Mouse (Mus musculus): ENCODE measurements around the gene Fam53a. TPM values are rescaled to one million over a fixed set of nuclear protein-coding genes. Genes with fewer than 3 reads are reported as not detected.

The Fam53a gene
- total RNA-seq, 2 experiments from 2014 or later, result 24.6 to 25.2 TPM

DNA sequence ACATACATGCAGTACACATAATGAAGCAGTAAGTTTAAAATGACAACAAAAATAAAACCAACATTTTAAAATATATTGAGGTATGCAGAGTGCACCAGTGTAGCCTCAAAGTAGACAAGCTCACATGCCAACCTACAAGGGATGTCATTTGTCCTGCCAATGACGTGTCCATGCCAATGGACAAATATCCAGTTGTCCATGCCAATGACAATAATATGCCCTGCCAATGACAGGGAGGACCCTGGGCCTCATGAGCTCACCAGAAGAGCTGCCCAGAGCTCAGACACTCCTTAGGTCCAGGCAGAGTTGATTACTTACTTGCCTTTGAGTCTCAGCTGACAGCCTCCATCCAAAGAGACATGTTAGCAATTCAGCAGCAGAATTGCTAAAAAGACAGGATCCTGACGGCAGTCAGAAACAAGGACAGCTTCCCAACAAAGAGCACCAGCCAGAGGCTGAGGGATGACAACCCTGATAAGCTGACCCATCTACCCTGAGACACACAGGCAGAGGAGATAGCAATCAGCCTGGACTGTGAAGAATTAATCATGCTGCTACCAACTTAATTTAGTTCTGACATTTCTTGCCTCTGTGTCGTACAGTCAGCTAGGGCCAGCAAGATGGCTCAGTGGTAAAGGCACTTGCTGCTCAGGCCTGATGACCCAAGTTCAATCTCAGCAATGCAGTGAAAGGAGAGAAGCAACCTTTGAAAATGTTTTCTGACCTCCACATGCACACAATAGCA, 8.3 kb upstream of the Fam53a start:
- intact Hi-C loops (cut with DNase I), result loop anchor here (2.0 kb wide), 1 partner anchor 29 kb away; no protein-coding TSS in a partner anchor
- DNase-seq (ENCODE audit: low spot score), result no peak

DNA sequence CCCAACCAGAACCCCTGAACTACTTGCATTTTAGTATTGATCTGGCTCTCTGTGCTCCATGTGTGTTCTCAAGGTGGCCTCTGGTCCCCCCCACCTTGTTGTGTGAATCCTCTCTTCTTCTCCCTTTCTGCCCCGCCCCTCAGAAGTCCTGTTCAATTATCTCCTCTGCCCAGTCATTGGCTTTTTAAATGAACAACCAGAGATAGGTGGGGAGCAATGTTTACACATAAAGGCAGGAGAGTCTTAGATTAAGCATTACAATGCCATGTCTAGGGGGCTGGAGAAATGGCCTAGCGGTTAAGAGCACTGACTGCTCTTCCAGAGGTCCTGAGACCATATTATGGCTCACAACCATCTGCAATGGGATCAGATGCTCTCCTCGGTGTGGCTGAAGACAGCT, 5.9 kb upstream of the Fam53a start:
- intact Hi-C loops (cut with DNase I), result no loop called here
- no peak for DNase-seq (ENCODE audit: low spot score)

DNA sequence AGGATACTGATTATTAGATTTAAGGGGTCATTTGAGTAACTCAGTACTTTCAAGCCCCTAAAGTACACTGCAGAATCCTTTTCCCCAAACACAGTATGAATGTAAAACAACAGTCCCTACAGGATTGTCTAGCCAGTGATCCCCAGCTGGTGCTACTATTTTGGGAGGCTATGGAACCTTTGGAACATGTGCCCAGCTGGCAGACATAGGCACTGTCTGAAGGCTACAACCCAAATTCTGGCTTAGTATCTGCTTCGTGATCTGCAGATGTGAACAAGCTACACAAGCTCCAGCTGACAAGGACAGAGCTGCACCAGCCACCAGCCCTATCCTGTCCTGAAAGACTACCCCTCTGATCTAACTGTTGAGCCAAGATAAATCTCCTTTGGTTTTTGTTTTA, 3.1 kb upstream of the Fam53a start:
- DNase-seq (ENCODE audit: low spot score), result no peak
- intact Hi-C loops (cut with DNase I), result no loop called here

DNA sequence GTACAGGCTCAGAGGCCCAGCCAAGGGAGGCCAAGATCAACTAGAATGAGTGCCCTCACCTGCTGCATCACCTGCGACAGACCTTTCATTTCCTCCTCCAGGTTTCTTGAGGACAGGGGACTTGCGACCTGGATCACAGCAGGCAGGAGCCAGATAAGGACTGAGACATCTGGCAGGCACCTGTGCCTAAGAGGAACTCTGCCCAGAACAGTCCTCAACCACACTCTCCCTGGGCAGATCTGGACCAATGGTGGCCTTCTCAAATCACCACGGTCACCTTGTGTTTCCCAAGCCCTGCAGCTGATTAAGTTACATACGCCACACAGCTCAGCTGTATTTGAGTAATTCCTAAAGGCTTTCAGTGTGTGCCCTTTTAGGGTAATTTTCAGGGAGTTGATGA, 1.2 kb upstream of the Fam53a start:
- peak; percentile 18 for DNase-seq (ENCODE audit: low spot score)
- intact Hi-C loops (cut with DNase I), result no loop called here

DNA sequence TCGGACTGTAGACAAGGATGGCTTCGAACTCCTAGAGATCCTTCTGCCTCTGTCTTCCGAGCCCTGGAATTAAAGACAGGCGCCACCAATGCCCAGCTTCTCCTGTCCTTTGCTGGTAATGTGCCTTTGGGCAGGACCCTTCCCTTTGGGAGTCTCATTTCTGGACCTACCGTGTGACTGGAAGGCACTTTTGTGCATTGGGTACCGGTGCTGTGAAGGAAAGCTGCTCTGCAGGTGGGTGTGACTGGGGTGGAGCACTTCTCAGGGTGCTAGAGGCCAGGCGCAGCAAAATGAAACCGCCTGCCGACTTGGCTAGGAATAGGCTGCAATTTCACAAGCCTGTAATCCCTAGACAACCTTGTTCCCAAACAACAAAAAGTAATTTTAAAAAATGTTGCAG, 626 bp upstream of the Fam53a start:
- intact Hi-C loops (cut with DNase I), result no loop called here
- DNase-seq (ENCODE audit: low spot score), result no peak

DNA sequence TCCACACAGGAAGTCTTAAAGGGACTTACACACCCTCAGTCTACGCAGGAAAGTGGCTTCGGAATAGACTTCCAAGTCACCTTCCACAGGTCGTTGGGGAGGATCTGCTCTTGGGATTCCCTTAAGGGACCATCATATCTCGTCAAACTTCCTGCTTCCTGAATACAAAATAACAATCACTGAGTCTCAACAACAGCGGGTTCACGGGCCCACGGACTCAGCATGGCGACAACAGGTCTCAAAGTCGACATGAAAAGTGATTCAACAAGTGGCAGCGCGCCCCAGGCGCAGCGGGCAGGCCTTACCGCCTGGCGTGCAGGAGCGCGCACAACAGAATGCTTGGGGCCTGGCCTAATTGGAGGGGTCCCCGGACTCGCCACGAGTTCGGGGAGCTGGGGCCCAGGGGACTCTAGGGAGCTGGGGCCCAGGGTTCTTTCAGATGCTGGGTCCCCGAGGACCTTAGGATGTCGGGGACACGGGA, 575 bp downstream of the Fam53a start:
- intact Hi-C loops (cut with DNase I), result no loop called here
- peak; percentile 16 for DNase-seq (ENCODE audit: low spot score)

DNA sequence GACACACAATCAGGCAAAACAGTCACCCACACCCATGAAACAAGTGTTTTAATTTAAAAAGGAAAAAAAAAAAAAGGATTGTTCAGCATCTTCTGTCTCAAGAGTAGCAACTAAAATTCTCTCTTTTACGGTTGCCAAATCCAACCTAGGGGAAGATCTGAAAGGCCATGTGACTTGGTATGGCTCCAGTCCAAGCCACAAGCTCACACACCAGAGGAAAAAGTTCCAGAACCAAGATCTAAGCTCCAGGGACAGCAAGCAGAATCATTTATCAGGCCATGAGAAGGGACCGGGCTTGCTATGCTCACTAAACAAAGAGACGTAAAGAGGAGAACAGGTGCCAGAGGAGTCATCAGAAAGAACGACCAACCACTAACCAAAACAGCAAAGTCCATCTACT, 1.5 kb downstream of the Fam53a start:
- intact Hi-C loops (cut with DNase I), result no loop called here
- no peak for DNase-seq (ENCODE audit: low spot score)

DNA sequence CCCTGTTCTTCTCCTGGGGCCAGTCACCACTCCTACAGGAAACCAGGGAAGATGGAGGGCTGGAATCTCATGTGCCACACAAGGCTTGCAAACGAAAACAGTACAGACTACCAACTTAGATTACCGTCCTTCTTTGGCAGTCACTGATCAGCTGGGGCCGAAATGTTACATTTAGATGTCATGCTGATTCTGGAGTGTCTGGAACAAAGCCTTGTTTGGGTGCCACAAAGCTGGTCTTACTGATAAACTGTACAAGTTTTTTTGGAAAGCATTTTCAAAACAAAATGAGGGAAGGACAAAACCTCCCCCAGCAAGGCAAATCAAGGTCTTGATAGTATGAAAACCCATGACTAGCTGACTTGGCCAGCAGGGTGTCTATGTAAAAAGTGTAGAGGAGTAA, 5.7 kb downstream of the Fam53a start:
- no peak for DNase-seq (ENCODE audit: low spot score)
- intact Hi-C loops (cut with DNase I), result no loop called here

DNA sequence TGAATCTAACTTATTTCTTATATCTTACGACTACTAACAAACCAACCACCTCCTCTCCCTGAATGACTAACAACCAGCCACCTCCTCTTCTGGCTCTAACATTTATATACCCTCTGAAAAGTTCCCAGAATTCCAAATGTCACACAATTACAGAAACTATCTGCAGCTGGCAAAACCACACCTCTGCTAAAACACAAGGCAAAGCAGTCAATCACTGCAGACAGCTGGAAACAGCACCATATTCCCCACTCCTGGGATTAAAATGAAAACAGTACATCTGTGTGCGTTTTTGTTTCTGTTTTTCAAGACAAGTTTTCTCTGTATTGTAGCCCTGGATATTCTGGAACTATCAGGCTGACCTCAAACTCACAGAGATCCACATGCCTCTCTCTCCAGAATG, 6.8 kb downstream of the Fam53a start:
- intact Hi-C loops (cut with DNase I), result no loop called here
- DNase-seq (ENCODE audit: low spot score), result no peak

DNA sequence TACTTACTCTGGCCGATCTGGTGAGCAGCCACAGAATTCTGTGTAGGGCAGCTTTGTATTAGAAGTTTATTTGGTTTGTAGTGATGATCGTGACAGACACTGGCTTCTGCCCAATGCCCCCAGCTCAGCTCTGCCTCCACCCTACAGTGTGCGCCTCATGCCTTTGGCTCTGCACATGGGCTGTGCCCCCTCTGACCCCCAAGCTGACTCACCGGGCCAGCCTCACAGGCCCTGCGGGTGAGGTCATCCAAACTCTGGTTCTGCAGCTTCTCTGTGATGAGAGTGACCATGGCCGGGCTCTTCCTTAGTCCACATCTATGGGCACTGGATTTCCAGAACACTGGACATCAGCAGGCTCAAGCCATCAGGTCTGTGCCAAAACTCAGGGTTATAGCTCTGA, 15.0 kb downstream of the Fam53a start:
- intact Hi-C loops (cut with DNase I), result no loop called here

DNA sequence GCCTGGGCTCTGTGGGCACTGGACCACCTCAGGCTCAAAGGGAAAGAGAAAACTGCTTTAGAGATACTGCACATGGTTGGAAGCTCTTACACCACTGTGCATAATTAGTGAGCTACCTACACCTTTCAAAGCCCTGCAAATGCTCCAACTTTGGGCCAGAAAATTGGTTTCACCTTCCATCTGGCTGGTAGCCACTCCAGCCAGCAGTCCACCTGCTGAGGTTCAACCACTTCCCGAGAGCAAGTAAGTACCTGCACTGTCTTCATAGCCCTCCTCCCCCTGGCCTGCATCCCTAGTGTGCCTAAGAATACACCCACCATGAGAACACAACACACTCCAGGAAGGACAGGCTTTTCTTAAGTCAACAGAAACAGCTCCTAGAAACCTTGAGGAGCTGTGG, 17.6 kb downstream of the Fam53a start:
- intact Hi-C loops (cut with DNase I), result no loop called here

More for the DNA sequence above, 15.0 kb downstream of the Fam53a start:
- no peak for DNase-seq (ENCODE audit: low spot score)

DNA sequence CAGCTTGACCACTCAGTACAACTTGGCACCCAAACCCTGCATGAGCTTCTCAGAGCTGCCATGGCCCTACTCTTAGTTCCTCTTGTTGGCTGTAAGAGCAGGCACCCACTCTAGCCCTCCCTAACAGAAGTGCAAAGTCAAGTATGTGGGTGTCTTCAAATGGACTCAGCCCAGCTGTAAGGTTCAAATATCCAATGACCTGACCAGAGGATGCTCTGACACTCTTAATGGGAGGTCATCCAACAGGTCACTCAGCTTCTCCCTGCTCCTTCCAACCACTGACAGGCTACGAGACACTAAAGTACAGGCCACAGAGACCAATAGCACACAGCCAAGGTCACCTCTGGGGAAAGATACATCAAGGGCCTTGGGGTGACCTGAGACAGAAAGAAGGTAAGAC, 20.2 kb downstream of the Fam53a start:
- intact Hi-C loops (cut with DNase I), result no loop called here
- DNase-seq (ENCODE audit: low spot score), result no peak

More for the DNA sequence above, 17.6 kb downstream of the Fam53a start:
- DNase-seq (ENCODE audit: low spot score), result no peak

DNA sequence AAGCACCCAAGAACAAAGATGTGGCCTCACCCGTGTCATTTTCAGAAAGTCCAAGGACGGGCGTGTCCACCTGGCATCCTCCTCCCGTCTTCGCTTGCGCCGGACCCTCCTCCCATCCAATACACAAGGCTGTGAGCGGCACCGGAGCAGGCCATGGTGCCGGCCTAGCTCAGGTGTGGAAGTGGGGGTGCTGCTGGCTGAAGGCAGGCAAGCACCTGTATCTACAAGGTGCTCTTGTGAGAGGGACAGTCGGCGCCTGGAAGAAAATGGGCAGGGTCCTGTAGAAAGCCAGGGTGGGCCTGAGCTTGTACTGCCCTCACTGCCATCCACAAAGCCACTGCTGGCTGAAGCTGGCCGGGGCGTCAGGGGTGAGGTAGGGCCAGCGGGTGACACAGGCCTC, 22.0 kb downstream of the Fam53a start:
- intact Hi-C loops (cut with DNase I), result no loop called here
- no peak for DNase-seq (ENCODE audit: low spot score)

DNA sequence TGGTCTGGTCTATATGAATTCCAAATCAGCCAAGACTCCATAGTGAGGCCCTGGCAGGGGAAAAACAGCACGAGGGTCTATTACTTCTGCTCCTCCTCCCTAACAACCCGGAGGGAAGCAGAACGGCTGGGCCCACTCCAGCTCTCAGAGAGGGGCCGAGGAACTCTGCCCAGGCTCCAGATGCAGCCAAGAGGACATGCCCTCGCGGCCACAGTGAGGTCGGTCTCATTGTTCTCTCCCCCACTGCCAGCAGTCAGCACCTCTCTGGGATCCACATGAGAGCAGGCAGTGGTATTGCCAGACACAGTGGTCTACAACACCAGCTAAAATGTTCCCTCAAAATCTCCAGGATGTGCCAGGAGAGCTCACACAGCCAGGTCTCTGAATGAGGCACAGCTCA, 22.8 kb downstream of the Fam53a start:
- intact Hi-C loops (cut with DNase I), result no loop called here
- no peak for DNase-seq (ENCODE audit: low spot score)

DNA sequence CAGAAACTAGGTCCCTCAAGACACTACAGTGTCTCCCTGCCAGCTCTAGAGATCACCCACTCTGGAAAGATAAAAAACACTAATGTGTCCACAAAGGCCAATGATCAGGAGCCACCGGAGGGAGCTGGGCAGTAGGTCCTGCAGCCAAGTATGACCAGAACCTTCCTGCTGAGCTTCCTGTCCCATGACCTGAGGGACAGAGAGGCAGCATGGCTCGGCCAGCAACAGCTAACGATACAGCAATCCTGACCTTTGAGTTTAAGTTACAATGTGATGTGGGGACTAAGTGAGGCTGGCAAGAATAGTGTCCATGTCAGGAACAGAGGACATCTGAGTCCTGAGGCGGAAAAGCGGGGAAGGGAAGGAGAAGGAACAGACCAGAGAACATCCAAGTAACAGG, 24.1 kb downstream of the Fam53a start:
- DNase-seq (ENCODE audit: low spot score), result no peak
- intact Hi-C loops (cut with DNase I), result no loop called here

DNA sequence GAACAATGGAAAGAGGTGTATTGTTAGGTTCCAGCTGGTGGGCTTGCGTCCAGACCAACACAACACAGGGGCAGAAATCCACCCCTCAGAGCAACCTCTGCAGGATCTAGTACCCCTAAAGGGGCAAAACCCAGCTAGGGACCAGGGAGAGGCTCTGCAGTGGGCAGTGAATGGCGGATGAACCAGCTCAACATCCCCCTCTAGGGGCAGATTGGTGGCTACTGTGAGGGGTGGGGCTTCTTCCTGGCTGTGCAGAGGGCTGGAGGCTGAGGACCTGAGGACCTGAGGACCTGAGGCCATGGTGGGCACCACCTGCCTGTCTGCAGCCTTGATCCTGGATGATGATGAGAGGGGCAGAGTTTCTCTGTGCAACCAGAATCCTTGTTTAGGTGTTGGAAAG, 35.8 kb downstream of the Fam53a start:
- no peak for DNase-seq (ENCODE audit: low spot score)
- intact Hi-C loops (cut with DNase I), result no loop called here

DNA sequence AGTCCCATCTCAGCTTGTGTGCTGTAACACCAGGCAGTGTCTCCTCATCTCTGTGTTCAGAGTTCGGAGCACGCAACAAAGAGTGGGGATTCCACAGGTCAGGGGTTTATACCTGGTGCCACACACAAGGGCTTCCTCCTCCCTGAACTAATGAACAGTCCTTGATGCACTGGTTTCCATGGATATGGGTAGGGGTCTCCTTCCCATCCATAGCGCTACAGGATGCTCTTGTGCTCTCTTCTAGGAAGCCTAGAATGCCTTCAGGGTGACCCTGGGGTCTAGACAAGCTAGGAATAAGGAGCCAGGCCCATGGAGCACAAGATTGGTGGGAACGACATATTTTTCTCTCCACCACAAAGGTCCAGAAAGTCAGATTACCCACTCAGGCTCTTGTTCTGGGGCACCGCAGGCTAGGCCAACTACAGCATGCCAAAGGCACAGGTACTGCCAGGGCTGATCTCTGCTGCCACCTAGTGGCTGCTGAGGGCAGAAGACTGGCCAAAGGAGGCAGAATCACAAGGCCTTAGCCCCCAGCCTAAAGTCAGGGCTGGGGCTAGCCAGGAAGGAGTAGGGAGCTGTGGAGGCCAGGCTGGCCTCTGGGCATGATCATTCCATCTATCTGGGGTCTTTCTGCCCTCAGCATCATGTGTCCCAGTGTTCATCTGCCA, 40.1 kb downstream of the Fam53a start:
- peak; percentile 20 for DNase-seq (ENCODE audit: low spot score)
- intact Hi-C loops (cut with DNase I), result loop anchor here (1.0 kb wide), 1 partner anchor 196 kb away; no protein-coding TSS in a partner anchor

DNA sequence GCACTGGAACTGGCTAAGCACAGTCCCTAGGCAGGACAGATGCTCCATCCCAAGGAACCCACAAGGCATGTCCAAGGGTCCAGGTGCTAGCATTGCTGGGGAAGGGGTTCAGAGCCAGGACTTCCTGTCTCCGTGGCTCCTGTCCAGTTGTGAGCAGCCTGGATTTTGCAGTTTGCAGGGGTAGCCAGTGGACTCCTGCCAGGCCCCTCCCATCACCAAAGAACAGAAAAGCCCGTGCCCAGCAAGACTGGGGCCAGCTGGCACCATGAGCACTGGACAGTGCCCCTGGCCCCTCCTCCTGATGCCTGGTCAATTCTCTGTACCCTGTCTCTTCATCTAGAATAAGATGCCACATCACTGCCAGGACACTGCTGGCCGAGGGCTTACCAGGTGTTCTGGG, 41.4 kb downstream of the Fam53a start:
- no peak for DNase-seq (ENCODE audit: low spot score)
- intact Hi-C loops (cut with DNase I), result no loop called here

DNA sequence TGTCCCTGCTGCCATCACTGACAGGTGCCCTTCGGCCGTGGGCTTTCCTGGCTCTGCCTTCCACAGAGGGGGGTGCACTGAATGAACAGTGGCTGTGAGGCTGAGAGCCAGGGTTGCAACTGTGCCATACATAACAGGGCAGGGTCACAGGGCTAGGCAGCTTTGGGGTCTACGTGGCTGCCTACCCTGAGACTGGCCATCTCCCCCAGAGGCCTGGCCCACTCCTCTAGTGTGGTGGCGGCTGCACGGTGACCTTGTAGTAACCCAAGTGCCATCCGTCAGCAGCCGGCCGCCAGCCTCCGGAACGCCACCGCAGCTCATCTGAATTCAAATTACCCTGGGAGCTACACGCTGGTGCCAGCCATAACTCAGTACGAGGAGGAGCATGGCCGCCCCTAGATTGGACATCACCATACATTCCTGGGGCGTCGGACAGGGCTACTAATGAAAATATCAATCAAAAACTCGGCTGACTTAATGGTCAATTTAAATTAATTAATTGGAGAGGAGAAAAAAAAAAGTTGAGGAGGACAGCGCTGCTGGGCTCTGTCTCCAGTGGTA, 41.9 kb downstream of the Fam53a start:
- intact Hi-C loops (cut with DNase I), result no loop called here
- no peak for DNase-seq (ENCODE audit: low spot score)

DNA sequence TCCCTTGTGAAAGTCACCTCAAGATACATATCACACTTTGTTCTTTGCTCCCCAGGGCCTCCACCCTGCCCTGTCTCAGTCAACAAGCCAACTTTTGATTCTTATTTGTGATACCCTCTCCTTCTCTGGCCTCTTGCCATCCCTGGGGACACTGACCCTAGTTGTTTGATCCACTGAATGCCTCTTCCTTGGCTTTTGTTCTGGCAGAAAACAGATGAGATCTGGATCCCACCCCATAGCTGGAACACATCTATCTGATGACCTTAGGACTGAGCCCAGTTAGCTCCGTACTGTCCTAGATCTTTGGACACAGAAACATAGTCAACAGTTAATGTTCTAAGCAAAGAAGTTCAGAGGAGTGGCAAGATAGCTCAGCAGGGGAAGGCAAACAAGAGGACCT, 49.1 kb downstream of the Fam53a start:
- DNase-seq (ENCODE audit: low spot score), result no peak
- intact Hi-C loops (cut with DNase I), result no loop called here

DNA sequence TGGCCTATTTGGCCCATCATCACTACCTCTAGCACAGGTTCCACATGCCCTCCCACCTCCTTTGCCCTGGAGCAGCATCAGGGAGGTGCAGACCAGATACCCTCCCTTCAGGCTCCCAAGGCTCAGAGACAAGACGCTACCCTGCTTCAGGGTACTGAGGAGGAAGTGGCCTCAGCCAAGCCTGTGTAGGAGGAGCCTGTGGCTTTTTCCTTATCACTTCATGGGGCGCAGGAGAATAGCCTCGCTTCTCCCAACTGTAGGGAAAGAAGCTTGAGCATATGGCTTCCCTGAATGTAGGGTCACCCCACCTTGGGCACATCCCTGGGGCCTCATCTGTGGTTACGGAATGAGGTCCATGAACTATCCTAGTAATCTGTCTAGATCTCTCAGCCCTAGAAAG, 55.2 kb downstream of the Fam53a start:
- intact Hi-C loops (cut with DNase I), result no loop called here

More for the DNA sequence above, 55.2 kb downstream of the Fam53a start:
- DNase-seq (ENCODE audit: low spot score), result no peak
